Mouse (Mus musculus): ENCODE results near the gene Ptprr. TPM values are rescaled to one million over a fixed set of nuclear protein-coding genes. Genes with fewer than 3 reads are reported as not detected.

Ptprr gene
- polyA plus RNA-seq, 1 experiment from 2014 or later = 3.3 TPM

- TF ChIP-seq CTCF (IDR thresholded peaks at IDR 0.05) (no peak), EP300 (IDR thresholded peaks at IDR 0.05) (no peak)
- H3K4me3 ChIP-seq (ENCODE audit: low read depth, low read length) = no peak overlapping the region
- H3K4me1 ChIP-seq (ENCODE audit: insufficient read depth, low read depth, low read length) = no peaks in the 10 kb centered on the region
- H3K27me3 ChIP-seq (replicated peaks; ENCODE audit: insufficient read depth, low read length) = no peaks in the 10 kb centered on the region
- H3K27ac ChIP-seq (ENCODE audit: low read length) = no peak overlapping the region
- no peak overlapping the region for H3K4me2 ChIP-seq (replicated peaks; ENCODE audit: low read depth, low read length)
- H3K36me3 ChIP-seq (ENCODE audit: insufficient read depth, low read length) = no peaks in the 10 kb centered on the region
- no peaks in the 10 kb centered on the region for H3K9me3 ChIP-seq (ENCODE audit: low read length)
- WGBS = 65% methylated on average over 11 of the region's 11 CpGs
- no peak overlapping the region for H3K9ac ChIP-seq (replicated peaks; ENCODE audit: low read depth)
- ATAC-seq = no peak
- DNase-seq (ENCODE audit: low spot score) = no peak
Observed at GRCm38 (mm10) chr10:116206449-116206848, 188.4 kb downstream of the Ptprr start.

- H3K4me1 ChIP-seq (ENCODE audit: insufficient read depth, low read depth, low read length) = no peaks in the 10 kb centered on the region
- peak overlapping the region; percentile 28; the same call in 1 of the 2 replicates for H3K27ac ChIP-seq (ENCODE audit: low read length)
- ATAC-seq = 0 out of 2 replicates have a peak, but pooled peaks have one; percentile 33
- H3K27me3 ChIP-seq (replicated peaks; ENCODE audit: insufficient read depth, low read length) = no peaks in the 10 kb centered on the region
- DNase-seq (ENCODE audit: low spot score) = peak; percentile 79
- no peak overlapping the region for H3K4me2 ChIP-seq (replicated peaks; ENCODE audit: low read depth, low read length)
- H3K4me3 ChIP-seq (ENCODE audit: low read depth, low read length) = no peak overlapping the region
- WGBS = 12% methylated on average over 9 of the region's 9 CpGs
- TF ChIP-seq EP300 (IDR thresholded peaks at IDR 0.05) (no peak; the same call in 1 of the 2 replicates), CTCF (IDR thresholded peaks at IDR 0.05) (peak; percentile 89)
- no peaks in the 10 kb centered on the region for H3K36me3 ChIP-seq (ENCODE audit: insufficient read depth, low read length)
- no peak overlapping the region for H3K9ac ChIP-seq (replicated peaks; ENCODE audit: low read depth)
- no peaks in the 10 kb centered on the region for H3K9me3 ChIP-seq (ENCODE audit: low read length)
Observed at GRCm38 (mm10) chr10:116207987-116208726, 190.1 kb downstream of the Ptprr start.

GRCm38 (mm10) chr10:116208727-116209115, 190.7 kb downstream of the Ptprr start:
- no peaks in the 10 kb centered on the region for H3K4me1 ChIP-seq (ENCODE audit: insufficient read depth, low read depth, low read length)
- H3K9ac ChIP-seq (replicated peaks; ENCODE audit: low read depth) = no peak overlapping the region
- H3K4me3 ChIP-seq (ENCODE audit: low read depth, low read length) = no peak overlapping the region
- no peaks in the 10 kb centered on the region for H3K36me3 ChIP-seq (ENCODE audit: insufficient read depth, low read length)
- no peak overlapping the region for H3K4me2 ChIP-seq (replicated peaks; ENCODE audit: low read depth, low read length)
- peak; percentile 47 for ATAC-seq
- no peaks in the 10 kb centered on the region for H3K9me3 ChIP-seq (ENCODE audit: low read length)
- 39% methylated on average over 9 of the region's 9 CpGs for WGBS
- TF ChIP-seq CTCF (IDR thresholded peaks at IDR 0.05) = no peak
- peak; percentile 58; the same call in 1 of the 2 replicates for TF ChIP-seq EP300 (IDR thresholded peaks at IDR 0.05)
- no peaks in the 10 kb centered on the region for H3K27me3 ChIP-seq (replicated peaks; ENCODE audit: insufficient read depth, low read length)
- peak; percentile 31 for DNase-seq (ENCODE audit: low spot score)
- no peak overlapping the region for H3K27ac ChIP-seq (ENCODE audit: low read length)

- no peak for DNase-seq (ENCODE audit: low spot score)
- no peaks in the 10 kb centered on the region for H3K27me3 ChIP-seq (replicated peaks; ENCODE audit: insufficient read depth, low read length)
- H3K9ac ChIP-seq (replicated peaks; ENCODE audit: low read depth) = no peak overlapping the region
- H3K4me2 ChIP-seq (replicated peaks; ENCODE audit: low read depth, low read length) = no peak overlapping the region
- ATAC-seq = no peak
- TF ChIP-seq EP300 (IDR thresholded peaks at IDR 0.05) = peak; percentile 67; the same call in 1 of the 2 replicates
- no peak for TF ChIP-seq CTCF (IDR thresholded peaks at IDR 0.05)
- no peaks in the 10 kb centered on the region for H3K4me1 ChIP-seq (ENCODE audit: insufficient read depth, low read depth, low read length)
- 6% methylated on average over 3 of the region's 3 CpGs for WGBS
- no peaks in the 10 kb centered on the region for H3K9me3 ChIP-seq (ENCODE audit: low read length)
- H3K36me3 ChIP-seq (ENCODE audit: insufficient read depth, low read length) = no peaks in the 10 kb centered on the region
- no peak overlapping the region for H3K27ac ChIP-seq (ENCODE audit: low read length)
- H3K4me3 ChIP-seq (ENCODE audit: low read depth, low read length) = no peak overlapping the region
Observed at GRCm38 (mm10) chr10:116212127-116212526, 194.1 kb downstream of the Ptprr start.

- no peaks in the 10 kb centered on the region for H3K36me3 ChIP-seq (ENCODE audit: insufficient read depth, low read length)
- no peaks in the 10 kb centered on the region for H3K4me1 ChIP-seq (ENCODE audit: insufficient read depth, low read depth, low read length)
- peak; percentile 83 for ATAC-seq
- DNase-seq (ENCODE audit: low spot score) = peak; percentile 61
- H3K27me3 ChIP-seq (replicated peaks; ENCODE audit: insufficient read depth, low read length) = no peaks in the 10 kb centered on the region
- H3K9me3 ChIP-seq (ENCODE audit: low read length) = no peaks in the 10 kb centered on the region
- 47% methylated on average over 12 of the region's 12 CpGs for WGBS
- H3K4me3 ChIP-seq (ENCODE audit: low read depth, low read length) = no peak overlapping the region
- TF ChIP-seq EP300 (IDR thresholded peaks at IDR 0.05) (no peak; the same call in 1 of the 2 replicates), CTCF (IDR thresholded peaks at IDR 0.05) (0 out of 2 replicates have a peak, but pooled peaks have one; percentile 7)
- no peak overlapping the region for H3K9ac ChIP-seq (replicated peaks; ENCODE audit: low read depth)
- H3K27ac ChIP-seq (ENCODE audit: low read length) = no peak overlapping the region
- H3K4me2 ChIP-seq (replicated peaks; ENCODE audit: low read depth, low read length) = no peak overlapping the region
Observed at GRCm38 (mm10) chr10:116220336-116221118, 202.5 kb downstream of the Ptprr start.

- DNase-seq (ENCODE audit: low spot score) (no peak), ATAC-seq (no peak)
- H3K27ac ChIP-seq (ENCODE audit: low read length) = no peak overlapping the region
- no peak overlapping the region for H3K4me3 ChIP-seq (ENCODE audit: low read depth, low read length)
- no peaks in the 10 kb centered on the region for H3K4me1 ChIP-seq (ENCODE audit: insufficient read depth, low read depth, low read length)
- no peaks in the 10 kb centered on the region for H3K36me3 ChIP-seq (ENCODE audit: insufficient read depth, low read length)
- 55% methylated on average over 5 of the region's 5 CpGs for WGBS
- H3K27me3 ChIP-seq (replicated peaks; ENCODE audit: insufficient read depth, low read length) = no peaks in the 10 kb centered on the region
- H3K4me2 ChIP-seq (replicated peaks; ENCODE audit: low read depth, low read length) = no peak overlapping the region
- H3K9ac ChIP-seq (replicated peaks; ENCODE audit: low read depth) = no peak overlapping the region
- no peaks in the 10 kb centered on the region for H3K9me3 ChIP-seq (ENCODE audit: low read length)
- TF ChIP-seq EP300 (IDR thresholded peaks at IDR 0.05) (no peak), CTCF (IDR thresholded peaks at IDR 0.05) (no peak)
Observed at GRCm38 (mm10) chr10:116235299-116235698, 217.3 kb downstream of the Ptprr start.
